Mouse (Mus musculus): ENCODE results near the gene Tmem247. TPM values are rescaled to one million over a fixed set of nuclear protein-coding genes. Genes with fewer than 3 reads are reported as not detected.

Gene Tmem247
- polyA plus RNA-seq, 1 experiment from 2014 or later: not detected

- DNase-seq (ENCODE audit: low spot score) (no peak), ATAC-seq (replicated peaks; ENCODE audit: insufficient number of reproducible peaks, low FRiP score, low TSS enrichment, low read depth) (no peak)
- Histone ChIP-seq H3K9me3 (replicated peaks; ENCODE audit: control insufficient read depth, low read length) (no peaks in the 10 kb centered on the region), H3K27me3 (ENCODE audit: control insufficient read depth, insufficient read depth, low read length) (no peaks in the 10 kb centered on the region), H3K9ac (replicated peaks; ENCODE audit: low read length) (no peak overlapping the region), H3K36me3 (replicated peaks; ENCODE audit: control insufficient read depth, insufficient read depth, low read depth, low read length) (no peaks in the 10 kb centered on the region), H3K4me3 (ENCODE audit: low read depth, low read length) (no peak overlapping the region), H3K4me1 (ENCODE audit: control insufficient read depth, insufficient read depth, low read length) (no peaks in the 10 kb centered on the region), H3K27ac (replicated peaks; ENCODE audit: low read depth, low read length) (no peak overlapping the region), H3K4me2 (ENCODE audit: low read depth, low read length) (no peak overlapping the region)
- WGBS: 77% methylated on average over 6 of the region's 6 CpGs
Measured at GRCm38 (mm10) chr17:86918786-86919185, 1.6 kb downstream of the Tmem247 start.

DNA sequence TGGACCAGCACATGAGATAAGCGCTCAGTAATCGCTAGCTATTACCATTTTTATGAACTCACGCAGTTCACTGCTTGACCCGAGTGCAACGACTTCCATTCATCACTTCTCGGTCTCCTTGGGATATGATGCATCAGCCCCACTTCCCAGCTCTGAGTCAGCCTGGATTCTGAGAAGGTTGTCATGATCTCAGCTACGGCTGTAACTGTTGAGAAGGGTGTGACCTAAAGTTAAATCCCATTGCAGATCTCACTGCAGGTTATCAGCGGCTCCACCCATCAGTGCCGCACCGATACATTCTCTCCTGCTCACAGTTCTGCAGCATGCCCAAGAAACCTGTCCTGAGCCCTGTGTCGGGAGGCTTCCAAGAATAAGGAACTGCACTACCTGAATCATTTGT, 2.6 kb downstream of the Tmem247 start:
- Histone ChIP-seq H3K4me1 (ENCODE audit: control insufficient read depth, insufficient read depth, low read length) (no peaks in the 10 kb centered on the region), H3K4me2 (ENCODE audit: low read depth, low read length) (no peak overlapping the region), H3K27ac (replicated peaks; ENCODE audit: low read depth, low read length) (no peak overlapping the region), H3K9ac (replicated peaks; ENCODE audit: low read length) (no peak overlapping the region), H3K4me3 (ENCODE audit: low read depth, low read length) (no peak overlapping the region), H3K36me3 (replicated peaks; ENCODE audit: control insufficient read depth, insufficient read depth, low read depth, low read length) (no peaks in the 10 kb centered on the region), H3K9me3 (replicated peaks; ENCODE audit: control insufficient read depth, low read length) (no peaks in the 10 kb centered on the region), H3K27me3 (ENCODE audit: control insufficient read depth, insufficient read depth, low read length) (no peaks in the 10 kb centered on the region)
- 87% methylated on average over 11 of the region's 11 CpGs for WGBS
- DNase-seq (ENCODE audit: low spot score) (no peak), ATAC-seq (replicated peaks; ENCODE audit: insufficient number of reproducible peaks, low FRiP score, low TSS enrichment, low read depth) (no peak)

DNA sequence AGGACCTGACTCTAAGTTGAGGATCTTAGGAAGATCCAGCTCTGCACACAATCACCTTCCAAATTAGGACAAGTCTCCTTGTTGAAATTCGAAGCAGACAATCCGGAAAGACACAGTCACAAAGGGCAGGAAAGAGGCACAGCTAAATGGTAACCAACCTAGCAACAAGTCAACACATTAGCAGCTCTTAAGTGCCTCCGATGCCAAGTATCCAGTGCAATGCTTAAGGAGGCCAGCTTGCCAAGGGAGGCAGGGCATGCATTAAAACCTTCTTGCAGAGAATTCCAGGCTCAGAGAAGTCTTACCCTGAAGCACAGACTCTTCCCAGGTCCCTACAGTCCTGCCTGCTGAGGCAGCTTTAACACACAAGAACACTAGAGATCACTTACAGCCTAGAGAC, 7.5 kb downstream of the Tmem247 start:
- Histone ChIP-seq H3K9ac (replicated peaks; ENCODE audit: low read length) (0 out of 2 replicates have a peak overlapping the region, but pooled peaks have one; percentile 18), H3K27ac (replicated peaks; ENCODE audit: low read depth, low read length) (no peak overlapping the region), H3K9me3 (replicated peaks; ENCODE audit: control insufficient read depth, low read length) (no peaks in the 10 kb centered on the region), H3K27me3 (ENCODE audit: control insufficient read depth, insufficient read depth, low read length) (no peaks in the 10 kb centered on the region), H3K4me1 (ENCODE audit: control insufficient read depth, insufficient read depth, low read length) (no peaks in the 10 kb centered on the region), H3K4me2 (ENCODE audit: low read depth, low read length) (no peak overlapping the region), H3K36me3 (replicated peaks; ENCODE audit: control insufficient read depth, insufficient read depth, low read depth, low read length) (no peaks in the 10 kb centered on the region), H3K4me3 (ENCODE audit: low read depth, low read length) (no peak overlapping the region)
- no peak for ATAC-seq (replicated peaks; ENCODE audit: insufficient number of reproducible peaks, low FRiP score, low TSS enrichment, low read depth)
- DNase-seq (ENCODE audit: low spot score): no peak
- 76% methylated on average over 3 of the region's 3 CpGs for WGBS

DNA sequence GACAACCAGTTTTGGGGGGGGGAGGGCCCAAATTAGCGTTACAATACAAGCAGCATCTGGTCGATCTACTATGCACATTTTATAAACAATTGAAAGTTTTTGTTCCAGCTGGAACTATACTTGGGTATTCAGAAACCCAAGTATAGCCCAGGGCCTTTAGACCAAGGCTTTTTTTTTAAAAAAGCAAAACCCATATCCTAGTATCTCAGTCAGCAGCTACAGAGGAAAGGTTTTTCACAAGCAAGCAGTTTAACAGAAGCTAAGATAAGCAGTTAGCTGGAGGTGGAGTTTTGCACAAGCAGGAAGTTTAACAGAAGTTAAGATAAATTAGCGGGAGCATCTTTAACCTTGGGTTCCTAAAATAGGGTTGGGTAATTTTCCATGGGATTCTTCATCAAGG, 9.7 kb downstream of the Tmem247 start:
- WGBS: 91% methylated on average over 3 of the region's 3 CpGs
- ATAC-seq (replicated peaks; ENCODE audit: insufficient number of reproducible peaks, low FRiP score, low TSS enrichment, low read depth): no peak

GRCm38 (mm10) chr17:86929355-86929754, 12.2 kb downstream of the Tmem247 start:
- H3K36me3 ChIP-seq (replicated peaks; ENCODE audit: control insufficient read depth, insufficient read depth, low read depth, low read length): no peaks in the 10 kb centered on the region
- no peak overlapping the region for H3K4me2 ChIP-seq (ENCODE audit: low read depth, low read length)
- WGBS: 87% methylated on average over 6 of the region's 6 CpGs
- H3K27ac ChIP-seq (replicated peaks; ENCODE audit: low read depth, low read length): no peak overlapping the region
- no peak overlapping the region for H3K9ac ChIP-seq (replicated peaks; ENCODE audit: low read length)
- no peaks in the 10 kb centered on the region for H3K27me3 ChIP-seq (ENCODE audit: control insufficient read depth, insufficient read depth, low read length)
- H3K9me3 ChIP-seq (replicated peaks; ENCODE audit: control insufficient read depth, low read length): no peaks in the 10 kb centered on the region
- no peak for ATAC-seq (replicated peaks; ENCODE audit: insufficient number of reproducible peaks, low FRiP score, low TSS enrichment, low read depth)
- no peak for DNase-seq (ENCODE audit: low spot score)
- no peak overlapping the region for H3K4me3 ChIP-seq (ENCODE audit: low read depth, low read length)
- H3K4me1 ChIP-seq (ENCODE audit: control insufficient read depth, insufficient read depth, low read length): no peaks in the 10 kb centered on the region

More for the DNA sequence above, 9.7 kb downstream of the Tmem247 start:
- Histone ChIP-seq H3K4me1 (ENCODE audit: control insufficient read depth, insufficient read depth, low read length) (no peaks in the 10 kb centered on the region), H3K27ac (replicated peaks; ENCODE audit: low read depth, low read length) (no peak overlapping the region), H3K4me2 (ENCODE audit: low read depth, low read length) (no peak overlapping the region), H3K27me3 (ENCODE audit: control insufficient read depth, insufficient read depth, low read length) (no peaks in the 10 kb centered on the region), H3K9me3 (replicated peaks; ENCODE audit: control insufficient read depth, low read length) (no peaks in the 10 kb centered on the region), H3K4me3 (ENCODE audit: low read depth, low read length) (no peak overlapping the region), H3K9ac (replicated peaks; ENCODE audit: low read length) (no peak overlapping the region), H3K36me3 (replicated peaks; ENCODE audit: control insufficient read depth, insufficient read depth, low read depth, low read length) (no peaks in the 10 kb centered on the region)
- DNase-seq (ENCODE audit: low spot score): no peak

GRCm38 (mm10) chr17:86929981-86930380, 12.8 kb downstream of the Tmem247 start:
- H3K4me2 ChIP-seq (ENCODE audit: low read depth, low read length): no peak overlapping the region

GRCm38 (mm10) chr17:86932896-86933295, 15.7 kb downstream of the Tmem247 start:
- no peaks in the 10 kb centered on the region for H3K27me3 ChIP-seq (ENCODE audit: control insufficient read depth, insufficient read depth, low read length)
- no peaks in the 10 kb centered on the region for H3K4me1 ChIP-seq (ENCODE audit: control insufficient read depth, insufficient read depth, low read length)
- no peak overlapping the region for H3K27ac ChIP-seq (replicated peaks; ENCODE audit: low read depth, low read length)
- no peak for DNase-seq (ENCODE audit: low spot score)
- H3K36me3 ChIP-seq (replicated peaks; ENCODE audit: control insufficient read depth, insufficient read depth, low read depth, low read length): no peaks in the 10 kb centered on the region
- no peaks in the 10 kb centered on the region for H3K9me3 ChIP-seq (replicated peaks; ENCODE audit: control insufficient read depth, low read length)
- ATAC-seq (replicated peaks; ENCODE audit: insufficient number of reproducible peaks, low FRiP score, low TSS enrichment, low read depth): no peak
- H3K4me2 ChIP-seq (ENCODE audit: low read depth, low read length): no peak overlapping the region
- no peak overlapping the region for H3K9ac ChIP-seq (replicated peaks; ENCODE audit: low read length)
- 50% methylated on average over 5 of the region's 5 CpGs for WGBS
- no peak overlapping the region for H3K4me3 ChIP-seq (ENCODE audit: low read depth, low read length)

More at GRCm38 (mm10) chr17:86929981-86930380, 12.8 kb downstream of the Tmem247 start:
- H3K36me3 ChIP-seq (replicated peaks; ENCODE audit: control insufficient read depth, insufficient read depth, low read depth, low read length): no peaks in the 10 kb centered on the region
- H3K9ac ChIP-seq (replicated peaks; ENCODE audit: low read length): no peak overlapping the region
- H3K27me3 ChIP-seq (ENCODE audit: control insufficient read depth, insufficient read depth, low read length): no peaks in the 10 kb centered on the region
- no peaks in the 10 kb centered on the region for H3K9me3 ChIP-seq (replicated peaks; ENCODE audit: control insufficient read depth, low read length)
- no peak overlapping the region for H3K27ac ChIP-seq (replicated peaks; ENCODE audit: low read depth, low read length)
- H3K4me3 ChIP-seq (ENCODE audit: low read depth, low read length): no peak overlapping the region
- H3K4me1 ChIP-seq (ENCODE audit: control insufficient read depth, insufficient read depth, low read length): no peaks in the 10 kb centered on the region
- ATAC-seq (replicated peaks; ENCODE audit: insufficient number of reproducible peaks, low FRiP score, low TSS enrichment, low read depth) (no peak), DNase-seq (ENCODE audit: low spot score) (no peak)

DNA sequence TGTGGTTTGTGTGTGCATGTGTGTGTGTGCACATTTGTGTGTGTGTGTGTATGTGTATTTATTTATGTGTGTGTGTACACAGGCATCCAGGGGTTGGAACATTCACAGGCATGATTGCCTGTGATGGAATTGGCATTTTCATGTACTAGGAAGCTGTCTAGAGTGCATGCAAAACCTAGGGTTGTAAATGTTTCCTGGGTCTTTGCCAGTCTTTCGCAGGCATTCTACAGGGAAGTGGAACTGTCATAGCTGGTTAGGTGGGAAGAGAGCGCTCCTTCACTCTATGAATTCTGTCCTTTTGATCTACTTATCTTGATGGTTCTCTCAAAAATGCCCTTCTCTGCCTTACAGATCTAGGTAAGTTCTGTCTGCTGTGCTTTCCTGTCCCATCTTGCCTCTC, 19.9 kb downstream of the Tmem247 start:
- Histone ChIP-seq H3K4me1 (ENCODE audit: control insufficient read depth, insufficient read depth, low read length) (no peaks in the 10 kb centered on the region), H3K27ac (replicated peaks; ENCODE audit: low read depth, low read length) (no peak overlapping the region), H3K4me3 (ENCODE audit: low read depth, low read length) (no peak overlapping the region), H3K4me2 (ENCODE audit: low read depth, low read length) (no peak overlapping the region), H3K9me3 (replicated peaks; ENCODE audit: control insufficient read depth, low read length) (no peaks in the 10 kb centered on the region), H3K27me3 (ENCODE audit: control insufficient read depth, insufficient read depth, low read length) (no peaks in the 10 kb centered on the region), H3K36me3 (replicated peaks; ENCODE audit: control insufficient read depth, insufficient read depth, low read depth, low read length) (no peaks in the 10 kb centered on the region), H3K9ac (replicated peaks; ENCODE audit: low read length) (no peak overlapping the region)
- DNase-seq (ENCODE audit: low spot score): no peak
- no peak for ATAC-seq (replicated peaks; ENCODE audit: insufficient number of reproducible peaks, low FRiP score, low TSS enrichment, low read depth)
- 74% methylated on average over 2 of the region's 2 CpGs for WGBS
